ENCODE assay signal across 29 mouse cellular contexts in genomic region chr15:40103304-40103703, GRCm38 (mm10). TPM values are rescaled to one million over a fixed set of nuclear protein-coding genes. Genes with fewer than 3 reads are reported as not detected.
DNase-seq lines count a peak whose midpoint lies in the region; ATAC-seq and TF ChIP-seq lines count a peak whose summit lies in the region.
"Had no signal": no experiment of that assay in that cellular context is flagged by ENCODE, and none has a peak within 500 bp of the region (broad histone marks: within the 10 kb centered on the region; RNA-seq: fewer than 3 reads in every experiment).

No protein-coding gene starts in this region.

- no peaks in the 10 kb centered on the region for H3K36me3 ChIP-seq in hindbrain, embryonic 13.5 days
- H3K36me3 ChIP-seq: embryonic facial prominence, embryonic 13.5 days; embryonic facial prominence, embryonic 15.5 days; forebrain, embryonic 10.5 days; forebrain, embryonic 15.5 days had no signal

- H3K27me3 ChIP-seq in hindbrain, embryonic 13.5 days = no peaks in the 10 kb centered on the region
- H3K27me3 ChIP-seq: embryonic facial prominence, embryonic 13.5 days; embryonic facial prominence, embryonic 15.5 days; forebrain, embryonic 13.5 days; forebrain, embryonic 15.5 days had no signal

- no peaks in the 10 kb centered on the region for H3K9me3 ChIP-seq in hindbrain, embryonic 13.5 days
- H3K9me3 ChIP-seq: embryonic facial prominence, embryonic 13.5 days; embryonic facial prominence, embryonic 15.5 days; forebrain, embryonic 10.5 days; forebrain, embryonic 13.5 days; forebrain, embryonic 15.5 days had no signal

- no peak overlapping the region for H3K4me2 ChIP-seq in hindbrain, embryonic 13.5 days
- H3K4me2 ChIP-seq: embryonic facial prominence, embryonic 13.5 days; embryonic facial prominence, embryonic 15.5 days; forebrain, embryonic 13.5 days; forebrain, embryonic 15.5 days had no signal

- no peak overlapping the region for H3K4me3 ChIP-seq in hindbrain, embryonic 13.5 days
- H3K4me3 ChIP-seq: embryonic facial prominence, embryonic 13.5 days; embryonic facial prominence, embryonic 15.5 days; erythroblast, embryonic 14.5 days; forebrain, embryonic 10.5 days; forebrain, embryonic 13.5 days; forebrain, embryonic 15.5 days had no signal

- no peak for TF ChIP-seq CTCF in brain, embryonic 14.5 days (IDR thresholded peaks at IDR 0.05; ENCODE audit: borderline replicate concordance, extremely low read depth, insufficient read depth, insufficient read length)

- no peak overlapping the region for H3K9ac ChIP-seq in hindbrain, embryonic 13.5 days
- H3K9ac ChIP-seq: embryonic facial prominence, embryonic 13.5 days; embryonic facial prominence, embryonic 15.5 days; forebrain, embryonic 13.5 days; forebrain, embryonic 15.5 days had no signal

- no peak for DNase-seq in frontal cortex, postnatal 14 days (ENCODE audit: low spot score in 2 of 2)
- DNase-seq in layer of hippocampus, adult 9-11 months = peak; percentile 15
- DNase-seq in layer of hippocampus, postnatal 25 days (ENCODE audit: extremely low spot score in 1 of 2, low spot score in 1 of 2) = no peak
- peak; percentile 22 to 24 for DNase-seq in right cerebral cortex, adult 2 months (ENCODE audit: low spot score in 2 of 2)
- no peak for DNase-seq in right cerebral cortex, postnatal 25 days
- peak; percentile 12 for DNase-seq in brain, embryonic 14.5 days (ENCODE audit: low read depth)
- DNase-seq: adrenal gland, adult 2 months; adrenal gland, postnatal 10 days; adrenal gland, postnatal 25 days; cerebellum, adult 11 months; cerebellum, adult 18-20 months; cerebellum, adult 8-10 months; cerebellum, adult 9-11 months; cerebellum, postnatal 14 days; cerebellum, postnatal 36 days; embryo, embryonic 11 days had no signal

- WGBS in hindbrain, embryonic 13.5 days = 87% methylated on average over 2 of the region's 2 CpGs

- no peak for TF ChIP-seq POLR2A in brain, embryonic 14.5 days (IDR thresholded peaks at IDR 0.05; ENCODE audit: borderline replicate concordance, extremely low read depth, insufficient read depth, insufficient read length, poor library complexity, severe bottlenecking)

- no peaks in the 10 kb centered on the region for H3K4me1 ChIP-seq in hindbrain, embryonic 13.5 days (replicated peaks)
- H3K4me1 ChIP-seq: embryonic facial prominence, embryonic 13.5 days; embryonic facial prominence, embryonic 15.5 days; forebrain, embryonic 13.5 days; forebrain, embryonic 15.5 days had no signal

- H3K27ac ChIP-seq in hindbrain, embryonic 13.5 days = no peak overlapping the region
- H3K27ac ChIP-seq: embryonic facial prominence, embryonic 13.5 days; embryonic facial prominence, embryonic 15.5 days; forebrain, embryonic 10.5 days; forebrain, embryonic 13.5 days; forebrain, embryonic 15.5 days had no signal

- peak; percentile 74 for ATAC-seq in frontal cortex, adult (ENCODE audit: low TSS enrichment)
- ATAC-seq in hindbrain, embryonic 13.5 days (ENCODE audit: low FRiP score) = no peak
- ATAC-seq: forebrain, embryonic 13.5 days; forebrain, embryonic 15.5 days had no signal

RNA-seq across cellular contexts. Expression of gene 9330182O14Rik, which starts 30.9 kb away (rescaled TPM):
- not detected for total RNA-seq in layer of hippocampus, postnatal 25 days (2021)
- not detected in 2 replicates for polyA plus RNA-seq in brain, embryonic 14.5 days (2012; rRNA removed)
- polyA plus RNA-seq in hindbrain, embryonic 13.5 days (2015; fragmentation: Nextera tagmentation; extraction: Ambion mirVana) = not detected in 2 replicates
- total RNA-seq: common myeloid progenitor, adult 5-6 weeks; ES-E14; MEL had no signal
- polyA plus RNA-seq: adrenal gland, adult 2 months; C2C12; embryonic facial prominence, embryonic 11.5 days; embryonic facial prominence, embryonic 13.5 days; embryonic facial prominence, embryonic 15.5 days; erythroblast, embryonic 14.5 days; forebrain, embryonic 10.5 days; forebrain, embryonic 13.5 days; forebrain, embryonic 15.5 days had no signal

Comparison
In these comparisons a context has a peak if more than half of its experiments do, and no peak if none do; other contexts are left out.
1. DNase-seq: peak in layer of hippocampus, adult 9-11 months (single experiment), right cerebral cortex, adult 2 months (2 of 2) and brain, embryonic 14.5 days (single experiment); none in frontal cortex, postnatal 14 days (0 of 2), layer of hippocampus, postnatal 25 days (0 of 2) and right cerebral cortex, postnatal 25 days (single experiment).